Mouse (Mus musculus) lung, embryonic 14.5 days (tissue): ENCODE measurements at regions not wholly inside any gene's neighbourhood (a gene's known extent, or its start where the extent isn't known, plus 50 kb on each side); places are given as distances from the start of the nearest gene placed in this dataset.

Experiments
- ATAC-seq: fragments of 200-750 bp; cut with Nextera tagmentation; 2 replicates; pipeline ENCODE4 v1.8.0; 2017; ENCODE audit warnings: mild to moderate bottlenecking, moderate TSS enrichment, moderate library complexity; ENCODE audit not compliant: insufficient read depth
- DNase-seq: peaks from one replicate; pipeline ENCODE4 v3.0.0-alpha.2; 2015
- H3K27ac ChIP-seq: fragments of 300-500 bp; sonication (generic); 2 replicates; pipeline ENCODE4 v1.5.1; 2014; ENCODE audit warnings: low read depth, mild to moderate bottlenecking, moderate library complexity
- H3K27me3 ChIP-seq: fragments of 300-500 bp; sonication (generic); 2 replicates; pipeline ENCODE4 v1.6.1; 2014; ENCODE audit warnings: low read length, control low read depth; ENCODE audit not compliant: insufficient read depth
- H3K36me3 ChIP-seq: fragments of 300-500 bp; sonication (generic); 2 replicates; pipeline ENCODE4 v1.6.1; 2014; ENCODE audit warnings: control low read depth; ENCODE audit not compliant: insufficient read depth
- H3K4me1 ChIP-seq: fragments of 300-500 bp; sonication (generic); 2 replicates; pipeline ENCODE4 v1.6.1; 2014; ENCODE audit warnings: antibody characterized with exemption, control low read depth; ENCODE audit not compliant: insufficient read depth
- H3K4me2 ChIP-seq: fragments of 300-500 bp; sonication (generic); 2 replicates; pipeline ENCODE4 v1.6.1; 2014; ENCODE audit warnings: mild to moderate bottlenecking
- H3K4me3 ChIP-seq: fragments of 300-500 bp; sonication (generic); 2 replicates; pipeline ENCODE4 v1.5.1; 2014; ENCODE audit warnings: low read depth, low read length
- H3K9ac ChIP-seq: fragments of 300-500 bp; sonication (generic); 2 replicates; pipeline ENCODE4 v1.6.1; 2014
- H3K9me3 ChIP-seq: fragments of 300-500 bp; sonication (generic); 2 replicates; pipeline ENCODE4 v1.6.1; 2016; ENCODE audit warnings: low read depth, low read length, control low read depth
- CTCF ChIP-seq: IDR thresholded peaks from 2 replicates; pipeline ENCODE4 v1.5.1; 2016; ENCODE audit warnings: antibody characterized with exemption, low read depth
- WGBS: fragments of 180-500 bp; shearing (Covaris S2); extraction: QIAGEN DNeasy Blood & Tissue Kit; methylation state at CpG from one replicate; pipeline ENCODE4 v1.1.7; 2014; 5-methylcytosine and 5-hydroxymethylcytosine counted together

DNA sequence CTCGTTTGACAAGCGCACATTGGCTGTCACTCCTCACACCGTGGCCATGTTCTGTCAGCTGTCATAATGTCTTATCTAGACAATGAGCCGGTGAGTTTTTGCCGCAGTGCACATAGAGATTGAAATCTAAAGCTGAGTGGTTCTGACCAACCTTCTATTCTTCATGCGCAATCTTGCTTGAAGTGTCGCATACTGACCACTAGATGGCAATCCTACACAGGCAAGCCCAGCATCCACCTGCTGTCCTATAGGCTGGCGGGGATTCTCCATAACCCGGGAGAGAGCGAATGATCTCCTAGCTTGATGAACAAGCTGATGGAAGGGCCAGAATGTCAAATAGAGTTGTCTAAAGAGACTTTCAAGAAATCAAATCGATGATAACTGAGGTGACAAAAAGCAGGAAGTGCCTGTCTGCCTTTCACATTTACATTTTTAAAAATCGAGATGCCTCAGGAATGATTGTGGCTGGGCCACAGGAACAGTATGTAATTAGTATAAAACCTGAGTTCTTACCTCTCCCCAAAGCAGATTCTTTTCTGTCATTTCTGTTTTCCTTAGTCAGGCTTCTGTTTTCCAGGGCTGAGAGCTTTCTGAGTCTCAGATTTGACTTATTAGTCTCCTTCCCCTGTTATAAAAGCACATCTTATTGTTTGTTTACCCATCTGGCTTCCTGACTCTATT is 434.4 kb downstream of the Hace1 start:
- DNase-seq: peak; percentile 79
- TF ChIP-seq CTCF: peak; percentile 91
- Histone ChIP-seq H3K36me3 (no peaks in the 10 kb centered on the region), H3K4me1 (no peaks in the 10 kb centered on the region), H3K4me3 (no peak overlapping the region), H3K9ac (no peak overlapping the region), H3K9me3 (no peaks in the 10 kb centered on the region), H3K4me2 (no peak overlapping the region), H3K27me3 (no peaks in the 10 kb centered on the region), H3K27ac (no peak overlapping the region)
- 22% methylated on average over 12 of the region's 12 CpGs for WGBS
- peak; percentile 62; the same call in 1 of the 2 replicates for ATAC-seq

DNA sequence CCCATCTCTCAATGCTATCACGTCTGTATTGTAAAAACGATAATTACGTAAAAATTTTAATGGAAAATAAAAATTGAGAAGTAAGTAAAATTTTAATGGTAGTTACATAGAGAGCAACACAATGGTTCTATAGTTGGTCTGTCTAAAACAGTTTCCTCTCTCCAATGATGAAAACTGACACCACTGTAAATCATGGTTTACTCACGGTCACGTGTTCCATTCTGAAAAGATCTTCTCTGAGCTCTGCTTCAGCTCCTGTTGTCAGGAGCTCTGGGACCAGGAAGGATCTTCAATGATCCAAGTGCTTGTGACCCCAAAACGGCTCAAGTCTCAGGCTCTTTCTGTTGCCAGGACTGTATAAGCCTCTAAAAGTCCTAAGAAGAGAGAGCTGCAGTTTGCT is 435.0 kb downstream of the Hace1 start:
- Histone ChIP-seq H3K4me2 (no peak overlapping the region), H3K27ac (no peak overlapping the region), H3K36me3 (no peaks in the 10 kb centered on the region), H3K4me3 (no peak overlapping the region), H3K9ac (no peak overlapping the region), H3K4me1 (no peaks in the 10 kb centered on the region), H3K27me3 (no peaks in the 10 kb centered on the region), H3K9me3 (no peaks in the 10 kb centered on the region)
- no peak for TF ChIP-seq CTCF
- DNase-seq (no peak), ATAC-seq (no peak)
- WGBS: 61% methylated on average over 6 of the region's 6 CpGs

DNA sequence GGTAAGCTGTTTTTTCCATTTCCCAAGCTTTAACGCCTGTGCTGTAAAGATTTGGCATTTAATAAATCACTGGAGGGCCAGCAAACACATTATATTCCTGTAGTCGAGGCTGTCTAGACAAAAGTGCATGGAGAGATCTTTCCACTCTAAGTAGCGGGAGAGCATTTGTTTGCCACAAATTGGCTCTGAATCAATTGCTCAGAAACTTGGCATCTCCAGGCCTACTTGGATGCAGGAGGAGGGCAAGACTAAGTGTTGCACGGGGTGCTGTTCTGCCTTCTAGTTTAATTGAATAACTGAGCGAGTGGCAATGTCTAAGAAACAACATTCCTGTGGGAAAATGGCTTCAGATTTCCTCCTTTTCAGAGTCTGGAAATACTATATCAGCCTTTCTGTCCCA is 438.7 kb downstream of the Hace1 start:
- no peaks in the 10 kb centered on the region for H3K9me3 ChIP-seq
- H3K4me2 ChIP-seq: no peak overlapping the region
- H3K4me1 ChIP-seq: no peaks in the 10 kb centered on the region
- no peak overlapping the region for H3K27ac ChIP-seq
- 55% methylated on average over 5 of the region's 5 CpGs for WGBS
- no peak for TF ChIP-seq CTCF
- ATAC-seq: no peak
- DNase-seq: peak; percentile 8
- no peak overlapping the region for H3K4me3 ChIP-seq
- no peak overlapping the region for H3K9ac ChIP-seq
- no peaks in the 10 kb centered on the region for H3K27me3 ChIP-seq
- no peaks in the 10 kb centered on the region for H3K36me3 ChIP-seq

DNA sequence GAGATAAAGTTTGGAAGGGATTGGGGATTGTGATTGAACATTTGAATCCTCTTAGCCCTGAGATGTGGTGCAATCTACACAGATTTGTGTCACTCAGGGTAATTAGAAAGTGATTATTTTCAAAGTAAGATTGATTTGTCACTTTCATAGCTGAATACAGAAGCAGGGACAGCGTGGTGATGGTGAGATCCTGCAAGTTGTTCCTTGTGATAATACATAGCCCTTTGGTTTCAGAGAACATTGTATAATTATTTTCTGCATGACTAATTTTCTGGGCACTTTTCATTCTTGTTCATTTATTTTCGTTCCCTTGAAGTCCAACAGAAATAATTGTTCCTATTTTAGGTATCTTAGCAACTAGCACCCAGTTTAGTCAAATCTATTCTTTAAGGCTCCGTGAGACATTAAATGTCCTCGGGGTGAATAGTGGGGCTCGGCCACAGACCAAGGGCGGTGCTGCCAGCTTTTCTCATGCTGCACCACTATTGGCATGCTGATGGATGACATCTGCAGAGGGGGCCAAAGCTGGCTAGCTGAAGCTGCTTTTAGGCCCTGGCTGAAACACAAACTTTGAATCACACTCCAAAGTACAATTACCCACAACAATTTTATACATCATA is 468.0 kb downstream of the Hace1 start:
- 44% methylated on average over 6 of the region's 6 CpGs for WGBS
- no peak for ATAC-seq
- H3K27me3 ChIP-seq: no peaks in the 10 kb centered on the region
- H3K4me3 ChIP-seq: no peak overlapping the region
- H3K4me2 ChIP-seq: no peak overlapping the region
- TF ChIP-seq CTCF: no peak
- no peaks in the 10 kb centered on the region for H3K4me1 ChIP-seq
- no peaks in the 10 kb centered on the region for H3K9me3 ChIP-seq
- no peaks in the 10 kb centered on the region for H3K36me3 ChIP-seq
- no peak overlapping the region for H3K27ac ChIP-seq
- no peak overlapping the region for H3K9ac ChIP-seq
- no peak for DNase-seq

DNA sequence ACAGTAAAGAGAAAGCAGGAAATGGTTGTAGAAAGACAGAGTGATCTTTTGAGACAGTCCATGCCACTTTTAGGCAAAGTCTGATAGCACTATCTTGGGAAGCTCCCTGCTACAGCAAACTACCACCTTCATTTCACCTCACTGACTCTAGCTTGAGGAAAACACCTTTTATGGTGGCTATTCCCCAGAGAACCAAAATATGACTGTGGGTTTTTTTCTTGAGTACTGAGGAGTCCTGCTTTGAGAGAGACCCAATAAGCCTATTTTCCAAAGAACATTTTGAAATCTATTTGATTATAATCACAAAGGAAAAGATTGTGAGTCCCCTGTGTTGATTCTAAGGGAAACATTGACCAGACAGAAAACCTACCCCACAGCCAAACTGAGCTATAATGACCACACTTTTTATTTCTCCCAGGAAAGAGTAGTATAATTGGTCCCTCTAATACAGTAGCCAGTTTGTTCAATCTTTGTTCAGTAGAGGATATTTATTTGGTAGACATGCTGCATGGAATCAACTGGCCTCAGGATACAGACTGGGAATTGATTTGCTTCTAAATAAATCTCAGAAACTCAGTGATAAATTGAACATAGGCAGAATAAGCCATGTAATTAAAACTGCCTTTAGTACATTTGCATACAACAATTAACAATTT is 468.6 kb downstream of the Hace1 start:
- no peak overlapping the region for H3K4me2 ChIP-seq
- ATAC-seq (no peak), DNase-seq (no peak)
- no peak overlapping the region for H3K4me3 ChIP-seq
- H3K36me3 ChIP-seq: no peaks in the 10 kb centered on the region
- H3K9ac ChIP-seq: no peak overlapping the region
- H3K27ac ChIP-seq: no peak overlapping the region
- H3K4me1 ChIP-seq: no peaks in the 10 kb centered on the region
- H3K27me3 ChIP-seq: no peaks in the 10 kb centered on the region
- H3K9me3 ChIP-seq: no peaks in the 10 kb centered on the region
- no peak for TF ChIP-seq CTCF

DNA sequence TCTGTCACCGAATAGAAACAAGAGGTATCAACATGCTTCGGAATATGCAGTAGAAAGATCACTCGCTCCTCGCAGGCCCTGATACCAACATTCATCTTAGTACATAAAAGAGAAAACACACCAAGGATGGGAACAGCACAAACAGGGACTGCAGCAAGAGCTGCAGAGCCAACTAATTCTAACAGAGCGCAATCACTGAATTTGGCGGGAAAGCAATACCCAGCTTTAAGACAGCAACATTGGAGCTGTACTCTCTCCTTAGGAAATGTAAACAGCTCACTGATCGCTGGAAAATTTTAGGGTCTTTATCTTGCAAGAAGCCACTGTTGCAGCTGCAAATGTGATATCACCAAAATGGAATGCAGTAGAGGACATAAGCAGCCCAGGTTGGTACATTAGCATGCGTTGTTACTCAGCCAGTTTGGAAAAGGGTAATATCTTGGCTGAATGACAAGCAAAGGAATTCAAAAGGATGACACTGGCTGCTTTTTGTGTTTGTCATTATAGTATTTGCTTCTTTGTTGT is 469.3 kb downstream of the Hace1 start:
- Histone ChIP-seq H3K36me3 (no peaks in the 10 kb centered on the region), H3K9me3 (no peaks in the 10 kb centered on the region), H3K9ac (no peak overlapping the region), H3K4me2 (no peak overlapping the region), H3K4me1 (no peaks in the 10 kb centered on the region), H3K27ac (no peak overlapping the region), H3K4me3 (no peak overlapping the region), H3K27me3 (no peaks in the 10 kb centered on the region)
- DNase-seq (peak; percentile 27), ATAC-seq (no peak)
- no peak for TF ChIP-seq CTCF
- 51% methylated on average over 8 of the region's 8 CpGs for WGBS

DNA sequence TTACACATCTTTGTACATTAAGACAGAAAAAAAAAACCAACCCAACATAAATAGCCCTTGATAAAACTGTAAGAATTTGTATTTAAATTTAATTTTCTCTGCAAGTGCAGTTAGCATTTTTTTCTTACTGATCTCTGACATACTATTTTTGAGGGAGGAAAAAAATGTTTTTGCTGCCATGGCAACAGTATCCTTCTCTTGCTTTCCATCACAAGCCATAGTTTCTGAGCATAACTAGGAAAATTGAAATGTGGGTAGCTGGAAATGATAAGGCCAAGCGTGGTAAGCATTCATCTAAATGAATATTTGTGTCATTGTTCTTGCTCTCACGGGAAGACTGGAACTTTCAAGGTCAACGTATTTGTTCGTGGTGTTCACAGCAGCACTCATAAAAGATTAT is 470.0 kb downstream of the Hace1 start:
- H3K9ac ChIP-seq: no peak overlapping the region
- ATAC-seq: no peak
- H3K4me3 ChIP-seq: no peak overlapping the region
- H3K4me1 ChIP-seq: no peaks in the 10 kb centered on the region
- no peak overlapping the region for H3K27ac ChIP-seq
- no peak for DNase-seq
- H3K9me3 ChIP-seq: no peaks in the 10 kb centered on the region
- 68% methylated on average over 4 of the region's 4 CpGs for WGBS
- no peaks in the 10 kb centered on the region for H3K36me3 ChIP-seq
- no peak for TF ChIP-seq CTCF
- no peak overlapping the region for H3K4me2 ChIP-seq
- no peaks in the 10 kb centered on the region for H3K27me3 ChIP-seq
